ENCODE assay signal across 8 mouse cellular contexts in genomic region chr3:96327131-96327530, GRCm38 (mm10). TPM values are rescaled to one million over a fixed set of nuclear protein-coding genes. Genes with fewer than 3 reads are reported as not detected.
DNase-seq lines count a peak whose midpoint lies in the region; ATAC-seq and TF ChIP-seq lines count a peak whose summit lies in the region.

No protein-coding gene starts in this region.

- no peak overlapping the region for H3K9ac ChIP-seq in kidney, embryonic 15.5 days
- H3K9ac ChIP-seq in MEL (ENCODE audit: control insufficient read depth, low read depth, low read length, poor library complexity, severe bottlenecking): peak overlapping the region; percentile 43
- no peak overlapping the region for H3K9ac ChIP-seq in embryonic facial prominence, embryonic 15.5 days
- H3K9ac ChIP-seq in liver, embryonic 11.5 days (ENCODE audit: low read depth, low read length): no peak overlapping the region
- no peak overlapping the region for H3K9ac ChIP-seq in stomach, postnatal 0 days (ENCODE audit: low read length)

- H3K4me3 ChIP-seq in kidney, embryonic 15.5 days (replicated peaks): no peak overlapping the region
- H3K4me3 ChIP-seq in MEL (ENCODE audit: control insufficient read depth in 1 of 2, insufficient read depth in 1 of 2, low read depth in 2 of 2, low read length in 2 of 2): peak overlapping the region; percentile 34 to 53
- H3K4me3 ChIP-seq in embryonic facial prominence, embryonic 15.5 days (replicated peaks): no peak overlapping the region
- no peak overlapping the region for H3K4me3 ChIP-seq in liver, embryonic 11.5 days (ENCODE audit: low read depth, low read length)
- H3K4me3 ChIP-seq in stomach, postnatal 0 days (ENCODE audit: low read depth, low read length): no peak overlapping the region

- no peak for ATAC-seq in kidney, embryonic 15.5 days (replicated peaks; ENCODE audit: low FRiP score)
- ATAC-seq in embryonic facial prominence, embryonic 15.5 days (ENCODE audit: insufficient number of reproducible peaks, low FRiP score, low TSS enrichment, low read depth): no peak
- ATAC-seq in liver, embryonic 11.5 days (replicated peaks; ENCODE audit: low FRiP score): no peak
- no peak for ATAC-seq in stomach, postnatal 0 days (ENCODE audit: low FRiP score, low TSS enrichment)

- H3K4me1 ChIP-seq in kidney, embryonic 15.5 days: peaks cover 4% of the 10 kb centered on the region; the same call in 1 of the 2 replicates
- H3K4me1 ChIP-seq in MEL (ENCODE audit: control insufficient read depth in 1 of 2, insufficient read depth in 2 of 2, low read length in 2 of 2): peaks cover 0 to 5% of the 10 kb centered on the region in 2 experiments; a peak in 2 of 4 replicates
- H3K4me1 ChIP-seq in embryonic facial prominence, embryonic 15.5 days: 0 out of 2 replicates have a peak, but pooled peaks cover 2% of the 10 kb centered on the region
- peaks cover 7% of the 10 kb centered on the region; the same call in 1 of the 2 replicates for H3K4me1 ChIP-seq in liver, embryonic 11.5 days (replicated peaks; ENCODE audit: control insufficient read depth, insufficient read depth, low read length)
- H3K4me1 ChIP-seq in stomach, postnatal 0 days (replicated peaks; ENCODE audit: control insufficient read depth, insufficient read depth): no peaks in the 10 kb centered on the region

- no peaks in the 10 kb centered on the region for H3K36me3 ChIP-seq in kidney, embryonic 15.5 days
- peaks cover 0 to 12% of the 10 kb centered on the region in 2 experiments; a peak in 2 of 4 replicates for H3K36me3 ChIP-seq in MEL (ENCODE audit: control insufficient read depth in 1 of 2, insufficient read depth in 2 of 2, low read length in 2 of 2)
- H3K36me3 ChIP-seq in embryonic facial prominence, embryonic 15.5 days: no peaks in the 10 kb centered on the region
- no peaks in the 10 kb centered on the region for H3K36me3 ChIP-seq in liver, embryonic 11.5 days (ENCODE audit: control insufficient read depth, insufficient read depth, low read length)
- no peaks in the 10 kb centered on the region for H3K36me3 ChIP-seq in stomach, postnatal 0 days (ENCODE audit: control insufficient read depth, insufficient read depth, low read length)

- no peak overlapping the region for H3K27ac ChIP-seq in kidney, embryonic 15.5 days
- no peak overlapping the region for H3K27ac ChIP-seq in MEL (ENCODE audit: control insufficient read depth, low read depth, low read length)
- H3K27ac ChIP-seq in embryonic facial prominence, embryonic 15.5 days (replicated peaks): no peak overlapping the region
- H3K27ac ChIP-seq in liver, embryonic 11.5 days (ENCODE audit: low read depth, low read length): no peak overlapping the region
- no peak overlapping the region for H3K27ac ChIP-seq in stomach, postnatal 0 days (replicated peaks)

- peaks cover 93% of the 10 kb centered on the region for H3K27me3 ChIP-seq in kidney, embryonic 15.5 days
- no peaks in the 10 kb centered on the region for H3K27me3 ChIP-seq in MEL (ENCODE audit: control insufficient read depth in 1 of 2, insufficient read depth in 2 of 2, low read length in 2 of 2)
- peaks cover 77% of the 10 kb centered on the region for H3K27me3 ChIP-seq in embryonic facial prominence, embryonic 15.5 days
- peaks cover 14% of the 10 kb centered on the region for H3K27me3 ChIP-seq in liver, embryonic 11.5 days (replicated peaks; ENCODE audit: control insufficient read depth, insufficient read depth, low read length)
- peaks cover 16% of the 10 kb centered on the region for H3K27me3 ChIP-seq in stomach, postnatal 0 days (ENCODE audit: control insufficient read depth, insufficient read depth, low read length)

- peak in 2 of 3 experiments; percentile 86; a peak in 4 of 6 replicates for TF ChIP-seq CTCF in MEL (IDR thresholded peaks at IDR 0.05 in 2 of 3, conservative IDR thresholded peaks at IDR 0.05 in 1 of 3; ENCODE audit: control insufficient read depth in 1 of 3, insufficient read depth in 1 of 3, low read depth in 2 of 3, low read length in 3 of 3, poor library complexity in 1 of 3, severe bottlenecking in 1 of 3)
- peak; percentile 74 for TF ChIP-seq CTCF in stomach, postnatal 0 days (IDR thresholded peaks at IDR 0.05; ENCODE audit: low read depth)

- no peak for TF ChIP-seq EP300 in MEL (IDR thresholded peaks at IDR 0.05; ENCODE audit: low read depth in 1 of 2, low read length in 2 of 2)
- TF ChIP-seq EP300 in stomach, postnatal 0 days (optimal IDR thresholded peaks at IDR 0.05): no peak

- TF ChIP-seq POLR2A in MEL (IDR thresholded peaks at IDR 0.05; ENCODE audit: control insufficient read depth in 1 of 2, insufficient read depth in 1 of 2, low read depth in 1 of 2, low read length in 2 of 2, poor library complexity in 1 of 2): no peak

- no peak for DNase-seq in kidney, adult 8-10 months
- peak; percentile 95 for DNase-seq in MEL (ENCODE audit: low read depth, low spot score)
- DNase-seq in liver, embryonic 11.5 days (ENCODE audit: low spot score): peak; percentile 37
- DNase-seq in stomach, postnatal 0 days (ENCODE audit: low spot score): no peak
- no peak for DNase-seq in layer of hippocampus, adult 8-10 months (ENCODE audit: low spot score in 2 of 2)
- DNase-seq in cerebellum, adult 9-11 months: no peak

- TF ChIP-seq RAD21 in MEL (IDR thresholded peaks at IDR 0.05; ENCODE audit: low read depth, low read length): no peak

- peak overlapping the region; percentile 67 for H3K4me2 ChIP-seq in kidney, embryonic 15.5 days
- H3K4me2 ChIP-seq in embryonic facial prominence, embryonic 15.5 days (replicated peaks): 0 out of 2 replicates have a peak overlapping the region, but pooled peaks have one; percentile 60
- peak overlapping the region; percentile 80 for H3K4me2 ChIP-seq in liver, embryonic 11.5 days
- no peak overlapping the region for H3K4me2 ChIP-seq in stomach, postnatal 0 days (replicated peaks; ENCODE audit: low read depth)

- WGBS in kidney, embryonic 15.5 days: 2% methylated on average over 6 of the region's 6 CpGs
- 1% methylated on average over 6 of the region's 6 CpGs for whole genome bisulfite sequencing in embryonic facial prominence, embryonic 15.5 days
- WGBS in liver, embryonic 11.5 days: 8% methylated on average over 6 of the region's 6 CpGs
- WGBS in stomach, postnatal 0 days: 4% methylated on average over 6 of the region's 6 CpGs

- peaks cover 1% of the 10 kb centered on the region; the same call in 1 of the 2 replicates for H3K79me2 ChIP-seq in MEL (ENCODE audit: control insufficient read depth, insufficient read depth, low read length, poor library complexity)

- no peaks in the 10 kb centered on the region for H3K9me3 ChIP-seq in kidney, embryonic 15.5 days (replicated peaks)
- no peaks in the 10 kb centered on the region for H3K9me3 ChIP-seq in MEL (replicated peaks; ENCODE audit: insufficient read depth, low read length)
- H3K9me3 ChIP-seq in embryonic facial prominence, embryonic 15.5 days (replicated peaks): no peaks in the 10 kb centered on the region
- H3K9me3 ChIP-seq in liver, embryonic 11.5 days (ENCODE audit: control insufficient read depth, low read length): no peaks in the 10 kb centered on the region
- H3K9me3 ChIP-seq in stomach, postnatal 0 days (ENCODE audit: control insufficient read depth, low read length): no peaks in the 10 kb centered on the region

TF ChIP-seq in MEL, 35 proteins besides CTCF, POLR2A, EP300 and RAD21 (continues in another document):
- TF ChIP-seq ETS1 (IDR thresholded peaks at IDR 0.05; ENCODE audit: low read depth, low read length) (no peak), E2F4 (IDR thresholded peaks at IDR 0.05; ENCODE audit: borderline replicate concordance, low read depth, low read length) (no peak), RCOR1 (IDR thresholded peaks at IDR 0.05; ENCODE audit: low read depth, low read length) (no peak), TCF12 (IDR thresholded peaks at IDR 0.05; ENCODE audit: low read depth, low read length) (no peak), ZMIZ1 (IDR thresholded peaks at IDR 0.05; ENCODE audit: low read depth, low read length) (no peak), BHLHE40 (IDR thresholded peaks at IDR 0.05; ENCODE audit: borderline replicate concordance, low read depth, low read length) (no peak), MEF2A (IDR thresholded peaks at IDR 0.05; ENCODE audit: extremely low read depth, insufficient replicate concordance, low read depth, low read length, poor library complexity, severe bottlenecking) (no peak)

RNA-seq across cellular contexts. Expression of gene Fcgr1, which starts 33.4 kb away (rescaled TPM):
- 1.7 TPM in 2 replicates for polyA plus RNA-seq in kidney, embryonic 15.5 days (2015; fragmentation: Nextera tagmentation; extraction: Ambion mirVana)
- total RNA-seq in MEL (2012; rRNA removed): 3.4 and 4.7 TPM in 2 replicates
- 1 to 10 TPM in 1 of 2 experiments, not detected in 1; 2.8 TPM for polyA plus RNA-seq in MEL (2012; ENCODE audit: insufficient read depth in 1 of 2, insufficient read length in 2 of 2, low read depth in 1 of 2, low replicate concordance in 2 of 2, missing spikeins in 1 of 2)
- polyA plus RNA-seq in embryonic facial prominence, embryonic 15.5 days (2015; fragmentation: Nextera tagmentation; extraction: Ambion mirVana): 2.2 and 4.4 TPM in 2 replicates
- 4.1 TPM in 2 replicates for polyA plus RNA-seq in liver, embryonic 11.5 days (2014; fragmentation: Nextera tagmentation; extraction: Ambion mirVana)
- polyA plus RNA-seq in stomach, postnatal 0 days (2015; fragmentation: Nextera tagmentation; extraction: Ambion mirVana): 2.5 and 3.8 TPM in 2 replicates
- total RNA-seq in layer of hippocampus, adult 8-10 months (2022): 1 to 10 TPM; 2.5 to 9.1 (median 5.3) TPM

RNA-seq across cellular contexts. Expression of gene Hist2h2bb, which starts 57.6 kb away (rescaled TPM):
- polyA plus RNA-seq in kidney, embryonic 15.5 days (2015; fragmentation: Nextera tagmentation; extraction: Ambion mirVana): 12.8 and 17.8 TPM in 2 replicates
- 6,680 and 8,754 TPM in 2 replicates for total RNA-seq in MEL (2012; rRNA removed)
- polyA plus RNA-seq in MEL (2012; ENCODE audit: insufficient read depth in 1 of 2, insufficient read length in 2 of 2, low read depth in 1 of 2, low replicate concordance in 2 of 2, missing spikeins in 1 of 2): 10 to 100 TPM in 1 of 2 experiments, not detected in 1; 11.2 TPM
- 7.0 and 8.6 TPM in 2 replicates for polyA plus RNA-seq in embryonic facial prominence, embryonic 15.5 days (2015; fragmentation: Nextera tagmentation; extraction: Ambion mirVana)
- polyA plus RNA-seq in liver, embryonic 11.5 days (2014; fragmentation: Nextera tagmentation; extraction: Ambion mirVana): 15.1 and 18.9 TPM in 2 replicates
- 3.8 and 5.5 TPM in 2 replicates for polyA plus RNA-seq in stomach, postnatal 0 days (2015; fragmentation: Nextera tagmentation; extraction: Ambion mirVana)
- 100 to 1,000 TPM; 106 to 143 (median 138) TPM for total RNA-seq in layer of hippocampus, adult 8-10 months (2022)

RNA-seq across cellular contexts. Expression of gene Hist2h3b, which starts 58.7 kb away (rescaled TPM):
- 59.3 and 75.1 TPM in 2 replicates for polyA plus RNA-seq in kidney, embryonic 15.5 days (2015; fragmentation: Nextera tagmentation; extraction: Ambion mirVana)
- total RNA-seq in MEL (2012; rRNA removed): 3,962 and 5,017 TPM in 2 replicates
- polyA plus RNA-seq in MEL (2012; ENCODE audit: insufficient read depth in 1 of 2, insufficient read length in 2 of 2, low read depth in 1 of 2, low replicate concordance in 2 of 2, missing spikeins in 1 of 2): 10 to 100 TPM in 1 of 2 experiments, not detected in 1; 71.7 TPM
- polyA plus RNA-seq in embryonic facial prominence, embryonic 15.5 days (2015; fragmentation: Nextera tagmentation; extraction: Ambion mirVana): 36.0 and 51.5 TPM in 2 replicates
- 45.6 and 60.2 TPM in 2 replicates for polyA plus RNA-seq in liver, embryonic 11.5 days (2014; fragmentation: Nextera tagmentation; extraction: Ambion mirVana)
- polyA plus RNA-seq in stomach, postnatal 0 days (2015; fragmentation: Nextera tagmentation; extraction: Ambion mirVana): 16.4 and 34.4 TPM in 2 replicates
- 10 to 100 TPM; 32.1 to 53.8 (median 35.1) TPM for total RNA-seq in layer of hippocampus, adult 8-10 months (2022)

Comparison
In these comparisons a context has a peak if more than half of its experiments do, and no peak if none do; other contexts are left out.
1. H3K4me3 ChIP-seq: peak in MEL (2 of 2); none in kidney, embryonic 15.5 days (single experiment), embryonic facial prominence, embryonic 15.5 days (single experiment), liver, embryonic 11.5 days (single experiment) and stomach, postnatal 0 days (single experiment).
2. DNase-seq: peak in MEL (single experiment) and liver, embryonic 11.5 days (single experiment); none in kidney, adult 8-10 months (0 of 2), stomach, postnatal 0 days (single experiment), layer of hippocampus, adult 8-10 months (0 of 2) and cerebellum, adult 9-11 months (single experiment).